Mouse (Mus musculus) liver, postnatal 0 days (tissue): ENCODE results near the gene Th.

ENCODE experiments used
- CTCF ChIP-seq: sonication (generic); IDR thresholded peaks from 2 replicates; pipeline ENCODE4 v1.5.1; 2016; ENCODE audit warnings: antibody characterized with exemption, low read depth
- EP300 ChIP-seq: IDR thresholded peaks from 2 replicates; pipeline ENCODE4 v1.6.1; 2016; ENCODE audit warnings: antibody characterized with exemption, low read depth, mild to moderate bottlenecking

DNA sequence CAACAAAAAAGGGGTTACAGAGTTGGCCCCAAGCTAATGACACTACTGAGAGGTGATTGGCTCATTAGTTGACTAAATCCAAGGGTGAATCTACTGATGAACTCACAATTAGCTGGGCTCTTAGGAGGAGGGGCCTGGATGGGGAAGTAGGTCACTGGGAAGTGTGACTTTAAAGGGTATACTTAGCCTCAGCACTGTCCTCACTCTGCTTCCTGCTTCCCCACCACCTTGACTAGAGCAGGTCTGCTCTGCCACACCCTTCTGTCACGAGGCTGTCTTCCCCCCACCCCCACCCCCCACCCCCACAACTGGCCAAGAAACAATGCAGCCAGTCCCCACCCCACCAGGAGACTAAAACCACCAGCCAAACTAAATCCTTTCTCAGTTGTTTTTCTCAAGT lies 18.6 kb upstream of the Th start:
- no peak for TF ChIP-seq CTCF
- no peak for TF ChIP-seq EP300
